Mouse (Mus musculus): ENCODE measurements at regions not wholly inside any gene's neighbourhood (a gene's known extent, or its start where the extent isn't known, plus 50 kb on each side); places are given as distances from the start of the nearest gene placed in this dataset.
A peak's percentile ranks its signal among the peaks of the same experiment; 100 is the strongest.

GRCm38 (mm10) chr5:38945903-38946686 lies 69.5 kb upstream of the Clnk start:
- intact Hi-C loops (cut with DNase I), result no loop called here
- DNase-seq (ENCODE audit: extremely low spot score in 1 of 2, low spot score in 2 of 2), result peak in 1 of 2 experiments; percentile 3

DNA sequence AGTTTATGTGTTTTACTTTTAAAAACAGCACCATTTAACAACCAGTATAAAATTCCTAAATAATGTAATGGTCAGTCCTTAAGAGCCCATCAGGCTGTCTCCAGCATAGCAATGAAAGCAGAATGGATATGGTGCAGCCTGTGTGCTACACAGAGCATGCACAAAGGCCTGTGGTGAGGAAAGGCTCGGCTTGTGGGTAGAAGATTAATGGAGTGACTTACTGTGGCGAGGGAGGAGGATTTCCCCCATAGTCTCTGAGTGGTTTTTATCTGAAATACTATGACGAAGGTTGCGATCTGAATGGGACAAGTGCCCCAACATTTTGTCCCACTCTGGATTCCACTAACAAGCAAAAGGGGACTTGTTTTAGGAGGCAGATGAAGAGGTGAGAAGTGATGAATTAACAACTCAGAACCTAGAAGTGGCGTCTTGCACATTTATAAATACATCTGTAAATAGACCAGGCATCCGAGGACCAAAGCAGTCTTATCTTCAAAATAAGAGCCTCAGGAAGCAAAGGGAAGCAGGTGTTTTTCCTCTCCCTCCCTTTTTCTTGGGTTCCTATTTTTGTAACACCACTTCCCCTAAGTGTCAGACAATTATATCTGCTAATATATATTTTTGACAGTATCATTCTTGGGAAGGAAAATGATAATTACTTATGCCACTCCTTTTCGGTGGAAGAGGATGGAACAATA lies 55.9 kb upstream of the Clnk start:
- intact Hi-C loops (cut with DNase I), result no loop called here
- DNase-seq (ENCODE audit: extremely low spot score in 1 of 2, low spot score in 2 of 2), result no peak

DNA sequence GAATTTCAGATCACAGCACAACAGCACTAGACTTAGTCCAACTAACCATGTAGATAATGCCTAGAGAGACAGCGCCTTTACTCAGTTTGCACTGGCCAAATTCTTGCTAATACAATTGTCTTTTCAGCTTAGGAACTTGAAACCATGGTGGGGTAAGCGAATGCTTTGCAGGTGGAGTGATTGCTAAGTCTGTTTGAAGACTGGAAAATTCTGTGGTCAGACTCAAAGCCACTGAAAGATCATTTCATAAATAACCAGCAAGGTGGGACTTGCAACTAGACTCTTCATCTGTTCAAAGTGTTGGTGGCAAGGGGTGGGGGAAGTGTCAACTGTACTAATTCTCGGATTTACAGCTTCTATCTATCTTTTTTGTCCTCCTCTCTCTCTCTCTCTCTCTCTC lies 50.4 kb upstream of the Clnk start:
- intact Hi-C loops (cut with DNase I), result no loop called here
- DNase-seq (ENCODE audit: extremely low spot score in 1 of 2, low spot score in 2 of 2), result no peak
